Mouse (Mus musculus) erythroblast, embryonic 14.5 days (primary cell): ENCODE data around the gene Fbxl17.

ENCODE experiments used
- GATA1 ChIP-seq: IDR thresholded peaks from 2 replicates; pipeline ENCODE4 v1.6.1; 2012; ENCODE audit warnings: low read length, inconsistent platforms, mixed read lengths
- TAL1 ChIP-seq: IDR thresholded peaks from 3 replicates; pipeline ENCODE4 v1.6.1; 2012; ENCODE audit warnings: low read length, inconsistent platforms, mixed read lengths

DNA sequence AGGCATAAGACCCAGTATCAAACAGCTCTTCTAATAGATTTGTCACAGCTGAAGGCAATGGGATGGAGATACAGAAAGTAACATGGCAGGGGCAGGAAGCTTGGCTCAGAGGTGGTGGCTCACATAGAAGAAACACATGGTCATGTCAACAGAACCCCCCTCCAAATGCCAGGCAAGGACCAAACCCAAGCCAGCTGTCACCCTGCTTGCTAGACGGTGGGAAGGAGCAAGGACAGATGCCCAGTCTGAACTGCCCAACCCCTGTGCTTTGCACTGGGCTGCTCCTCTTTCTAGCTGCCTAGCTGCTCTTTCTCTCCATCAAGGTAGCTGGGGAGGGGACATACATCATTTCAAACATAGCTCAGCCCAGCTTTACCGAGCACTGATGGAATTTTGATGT is 377.4 kb downstream of the Fbxl17 start:
- TF ChIP-seq TAL1: no peak
- TF ChIP-seq GATA1: no peak
